Mouse (Mus musculus): ENCODE data around the gene Gm28035. TPM values are rescaled to one million over a fixed set of nuclear protein-coding genes. Genes with fewer than 3 reads are reported as not detected.

Gene Gm28035
- polyA plus RNA-seq, 1 experiment from 2014 or later: 0.30 TPM

GRCm38 (mm10) chr2:30267466-30267865, 27.1 kb downstream of the Gm28035 start:
- no peaks in the 10 kb centered on the region; the same call in 1 of the 2 replicates for H3K27me3 ChIP-seq
- no peak overlapping the region; the same call in 1 of the 2 replicates for H3K9ac ChIP-seq
- no peak for ATAC-seq (ENCODE audit: low FRiP score)
- peaks cover 29% of the 10 kb centered on the region for H3K4me1 ChIP-seq
- H3K36me3 ChIP-seq: peaks cover 26% of the 10 kb centered on the region
- H3K27ac ChIP-seq: no peak overlapping the region
- WGBS: 98% methylated on average over 2 of the region's 2 CpGs
- H3K4me2 ChIP-seq (replicated peaks): no peak overlapping the region
- no peak overlapping the region for H3K4me3 ChIP-seq
- no peaks in the 10 kb centered on the region for H3K9me3 ChIP-seq (replicated peaks)

- Histone ChIP-seq H3K4me1 (peaks cover 25% of the 10 kb centered on the region), H3K9me3 (replicated peaks) (no peaks in the 10 kb centered on the region), H3K27ac (no peak overlapping the region), H3K27me3 (no peaks in the 10 kb centered on the region; the same call in 1 of the 2 replicates), H3K4me3 (no peak overlapping the region), H3K4me2 (replicated peaks) (no peak overlapping the region), H3K36me3 (peaks cover 21% of the 10 kb centered on the region), H3K9ac (no peak overlapping the region)
- WGBS: 58% methylated on average over 4 of the region's 4 CpGs
- no peak for ATAC-seq (ENCODE audit: low FRiP score)
Observed at GRCm38 (mm10) chr2:30268371-30268770, 28.0 kb downstream of the Gm28035 start.

GRCm38 (mm10) chr2:30269241-30269990, 29.0 kb downstream of the Gm28035 start:
- Histone ChIP-seq H3K9ac (0 out of 2 replicates have a peak overlapping the region, but pooled peaks have one; percentile 8), H3K27me3 (no peaks in the 10 kb centered on the region; the same call in 1 of the 2 replicates), H3K4me2 (replicated peaks) (no peak overlapping the region), H3K4me1 (peaks cover 25% of the 10 kb centered on the region), H3K9me3 (replicated peaks) (no peaks in the 10 kb centered on the region), H3K36me3 (peaks cover 10% of the 10 kb centered on the region), H3K27ac (no peak overlapping the region), H3K4me3 (no peak overlapping the region)
- 90% methylated on average over 17 of the region's 17 CpGs for WGBS
- no peak for ATAC-seq (ENCODE audit: low FRiP score)

GRCm38 (mm10) chr2:30270134-30270533, 29.8 kb downstream of the Gm28035 start:
- Histone ChIP-seq H3K27me3 (no peaks in the 10 kb centered on the region; the same call in 1 of the 2 replicates), H3K4me2 (replicated peaks) (no peak overlapping the region), H3K36me3 (peaks cover 3% of the 10 kb centered on the region; the same call in 1 of the 2 replicates), H3K9me3 (replicated peaks) (no peaks in the 10 kb centered on the region), H3K4me1 (peaks cover 23% of the 10 kb centered on the region), H3K4me3 (no peak overlapping the region), H3K9ac (no peak overlapping the region), H3K27ac (no peak overlapping the region)
- 56% methylated on average over 1 of the region's 1 CpGs for WGBS
- ATAC-seq (ENCODE audit: low FRiP score): 0 out of 2 replicates have a peak, but pooled peaks have one; percentile 35

GRCm38 (mm10) chr2:30280743-30281142, 40.4 kb downstream of the Gm28035 start, which contains the start of gene Gm28038:
Gm28038 (plus strand) TSS chr2:30281043.
- no peak within 1 kb of the TSS for H3K4me3 ChIP-seq
- peaks cover 5% of the 10 kb centered on the region; the same call in 1 of the 2 replicates for H3K36me3 ChIP-seq
- no peak within 1 kb of the TSS for H3K27ac ChIP-seq
- no peak for ATAC-seq (ENCODE audit: low FRiP score)
- 90% methylated on average over 11 of the region's 11 CpGs for WGBS
- H3K4me1 ChIP-seq: peaks cover 12% of the 10 kb centered on the region
- no peak within 1 kb of the TSS for H3K9ac ChIP-seq
- H3K9me3 ChIP-seq (replicated peaks): no peaks in the 10 kb centered on the region
- H3K27me3 ChIP-seq: no peaks in the 10 kb centered on the region
- no peak within 1 kb of the TSS for H3K4me2 ChIP-seq (replicated peaks)

- Histone ChIP-seq H3K9me3 (replicated peaks) (no peaks in the 10 kb centered on the region), H3K36me3 (peaks cover 5% of the 10 kb centered on the region; the same call in 1 of the 2 replicates), H3K4me1 (peaks cover 12% of the 10 kb centered on the region), H3K4me3 (no peak overlapping the region), H3K4me2 (replicated peaks) (no peak overlapping the region), H3K27me3 (no peaks in the 10 kb centered on the region), H3K9ac (no peak overlapping the region), H3K27ac (no peak overlapping the region)
- WGBS: 91% methylated on average over 3 of the region's 3 CpGs
- ATAC-seq (ENCODE audit: low FRiP score): no peak
Observed at GRCm38 (mm10) chr2:30281651-30282050, 41.3 kb downstream of the Gm28035 start.

- Histone ChIP-seq H3K27me3 (no peaks in the 10 kb centered on the region), H3K9me3 (replicated peaks) (no peaks in the 10 kb centered on the region), H3K36me3 (peaks cover 5% of the 10 kb centered on the region; the same call in 1 of the 2 replicates), H3K27ac (no peak overlapping the region), H3K4me3 (no peak overlapping the region), H3K4me1 (peaks cover 23% of the 10 kb centered on the region), H3K9ac (no peak overlapping the region), H3K4me2 (replicated peaks) (no peak overlapping the region)
- 93% methylated on average over 2 of the region's 2 CpGs for WGBS
- no peak for ATAC-seq (ENCODE audit: low FRiP score)
Observed at GRCm38 (mm10) chr2:30283193-30283592, 42.8 kb downstream of the Gm28035 start.

GRCm38 (mm10) chr2:30285004-30285403, 44.6 kb downstream of the Gm28035 start:
- H3K4me1 ChIP-seq: peaks cover 23% of the 10 kb centered on the region
- no peak for ATAC-seq (ENCODE audit: low FRiP score)
- H3K4me3 ChIP-seq: peak overlapping the region; percentile 96
- 0 out of 2 replicates have a peak overlapping the region, but pooled peaks have one; percentile 94 for H3K9ac ChIP-seq
- no peaks in the 10 kb centered on the region for H3K27me3 ChIP-seq
- H3K27ac ChIP-seq: no peak overlapping the region
- peak overlapping the region; percentile 98 for H3K4me2 ChIP-seq (replicated peaks)
- H3K9me3 ChIP-seq (replicated peaks): no peaks in the 10 kb centered on the region
- H3K36me3 ChIP-seq: peaks cover 5% of the 10 kb centered on the region; the same call in 1 of the 2 replicates
- 93% methylated on average over 5 of the region's 5 CpGs for WGBS

GRCm38 (mm10) chr2:30285416-30286181, 45.2 kb downstream of the Gm28035 start:
- Histone ChIP-seq H3K27ac (peak overlapping the region; percentile 73; the same call in 1 of the 2 replicates), H3K9me3 (replicated peaks) (no peaks in the 10 kb centered on the region), H3K4me2 (replicated peaks) (peak overlapping the region; percentile 98), H3K4me3 (peak overlapping the region; percentile 96), H3K27me3 (no peaks in the 10 kb centered on the region), H3K9ac (peak overlapping the region; percentile 94), H3K4me1 (peaks cover 23% of the 10 kb centered on the region), H3K36me3 (peaks cover 5% of the 10 kb centered on the region; the same call in 1 of the 2 replicates)
- WGBS: 18% methylated on average over 38 of the region's 38 CpGs
- peak; percentile 71 for ATAC-seq (ENCODE audit: low FRiP score)

- H3K9me3 ChIP-seq (replicated peaks): no peaks in the 10 kb centered on the region
- peak within 1 kb of the TSS; percentile 73 for H3K27ac ChIP-seq
Observed at GRCm38 (mm10) chr2:30286192-30287026, 46.0 kb downstream of the Gm28035 start, which contains the start of the genes Dolk and Nup188. Dolk (minus strand) TSS chr2:30286334. Nup188 (plus strand) TSS chr2:30286397.

GRCm38 (mm10) chr2:30287027-30287373, 46.6 kb downstream of the Gm28035 start:
- no peaks in the 10 kb centered on the region for H3K9me3 ChIP-seq (replicated peaks)
- 1% methylated on average over 10 of the region's 10 CpGs for WGBS
- no peak for ATAC-seq (ENCODE audit: low FRiP score)
- peak overlapping the region; percentile 94 for H3K9ac ChIP-seq
- no peaks in the 10 kb centered on the region for H3K27me3 ChIP-seq
- peak overlapping the region; percentile 73 for H3K27ac ChIP-seq
- H3K4me1 ChIP-seq: peaks cover 23% of the 10 kb centered on the region
- peak overlapping the region; percentile 96 for H3K4me3 ChIP-seq
- peak overlapping the region; percentile 98 for H3K4me2 ChIP-seq (replicated peaks)
- peaks cover 5% of the 10 kb centered on the region; the same call in 1 of the 2 replicates for H3K36me3 ChIP-seq

More at GRCm38 (mm10) chr2:30286192-30287026, 46.0 kb downstream of the Gm28035 start, which contains the start of the genes Dolk and Nup188:
- peaks cover 5% of the 10 kb centered on the region; the same call in 1 of the 2 replicates for H3K36me3 ChIP-seq
- H3K4me3 ChIP-seq: peak within 1 kb of the TSS; percentile 96
- H3K9ac ChIP-seq: peak within 1 kb of the TSS; percentile 94
- no peaks in the 10 kb centered on the region for H3K27me3 ChIP-seq
- peaks cover 23% of the 10 kb centered on the region for H3K4me1 ChIP-seq
- H3K4me2 ChIP-seq (replicated peaks): peak within 1 kb of the TSS; percentile 98
- WGBS: under 1% methylated on average over 63 of the region's 68 CpGs
- ATAC-seq (ENCODE audit: low FRiP score): peak; percentile 93
